Comparison of ENCODE assay signal across 9 mouse cellular contexts in genomic region chr4:98722454-98722853, GRCm38 (mm10). TPM values are rescaled to one million over a fixed set of nuclear protein-coding genes. Genes with fewer than 3 reads are reported as not detected.
DNase-seq lines count a peak whose midpoint lies in the region; ATAC-seq and TF ChIP-seq lines count a peak whose summit lies in the region.
"Had no signal": no experiment of that assay in that cellular context is flagged by ENCODE, and none has a peak within 500 bp of the region (broad histone marks: within the 10 kb centered on the region; RNA-seq: fewer than 3 reads in every experiment).

No protein-coding gene starts in this region.

- peak; percentile 80; the same call in 1 of the 2 replicates for TF ChIP-seq CTCF in small intestine, adult 2 months (IDR thresholded peaks at IDR 0.05; ENCODE audit: extremely low read depth, insufficient read length, insufficient replicate concordance, low read depth, low read length)

- no peak for TF ChIP-seq POLR2A in small intestine, adult 2 months (IDR thresholded peaks at IDR 0.05; ENCODE audit: low read depth, low read length)

- peak; percentile 31 to 60 for DNase-seq in heart, adult 18-20 months
- DNase-seq in heart, postnatal 25 days (ENCODE audit: low spot score) = no peak
- DNase-seq in adrenal gland, postnatal 10 days = peak; percentile 78
- DNase-seq in embryo, embryonic 11 days = peak; percentile 82
- peak; percentile 42 to 69 for DNase-seq in heart, postnatal 14 days
- peak; percentile 32 to 54 for DNase-seq in layer of hippocampus, postnatal 14 days (ENCODE audit: low spot score in 2 of 2)

- no peak overlapping the region for H3K27ac ChIP-seq in small intestine, adult 2 months (ENCODE audit: insufficient read depth, low read depth, low read length)
- H3K27ac ChIP-seq: hindbrain, embryonic 15.5 days had no signal

- intact Hi-C loops in heart, postnatal 25 days (cut with DNase I) = loop anchor here (5.0 kb wide), 1 partner anchor 165 kb away; no protein-coding TSS in a partner anchor
- intact Hi-C loops in heart, postnatal 14 days (cut with DNase I) = loop anchor here (5.0 kb wide), 1 partner anchor 165 kb away; no protein-coding TSS in a partner anchor

- peak; percentile 84 for ATAC-seq in megakaryocyte, adult 5-6 weeks (ENCODE audit: poor library complexity, severe bottlenecking)

- 0 out of 2 replicates have a peak, but pooled peaks cover 3% of the 10 kb centered on the region for H3K36me3 ChIP-seq in small intestine, adult 2 months (ENCODE audit: control insufficient read depth, insufficient read depth, low read length)
- H3K36me3 ChIP-seq: hindbrain, embryonic 15.5 days had no signal

- no peaks in the 10 kb centered on the region for H3K4me1 ChIP-seq in small intestine, adult 2 months (ENCODE audit: control insufficient read depth, insufficient read depth, insufficient read length, low read length)

- 11% methylated on average over 8 of the region's 8 CpGs for WGBS in small intestine, adult 2 months

- H3K27me3 ChIP-seq in small intestine, adult 2 months (ENCODE audit: control insufficient read depth, insufficient read depth, low read length) = no peaks in the 10 kb centered on the region; the same call in 1 of the 2 replicates

- H3K4me3 ChIP-seq in small intestine, adult 2 months (ENCODE audit: low read depth, low read length) = no peak overlapping the region
- H3K4me3 ChIP-seq: hindbrain, embryonic 15.5 days had no signal

RNA-seq across cellular contexts. Expression of gene L1td1, which starts 4.1 kb away (rescaled TPM):
- total RNA-seq in heart, adult 18-20 months (2021) = under 1 TPM in 1 of 2 experiments, not detected in 1; 0.07 TPM
- total RNA-seq in heart, postnatal 25 days (2021) = not detected
- total RNA-seq in adrenal gland, postnatal 10 days (2021) = not detected
- not detected for total RNA-seq in heart, postnatal 14 days (2021)
- under 1 TPM in 1 of 2 experiments, not detected in 1; 0.36 TPM for total RNA-seq in layer of hippocampus, postnatal 14 days (2021)
- not detected in 2 replicates for total RNA-seq in megakaryocyte, adult 5-6 weeks (2015)
- total RNA-seq in megakaryocyte, adult 5-6 weeks (2017) = not detected in 2 replicates
- not detected in 2 replicates for polyA plus RNA-seq in small intestine, adult 2 months (2012; rRNA removed)
